Mouse (Mus musculus) v-Abl transformed pro-B cells (cell line): ENCODE results near the gene Mnx1.
"Not testable (repeated sequence)": the region's sequence is repeated elsewhere in the genome, so short reads cannot be mapped to it uniquely, and the experiment has no call there.

Experiments used
- in situ Hi-C, 2 experiments: fragments of 400-800 bp; cut with MboI; formaldehyde crosslinking; loops; one replicate each; pipeline ENCODE4 v1.15.1; 2025; ENCODE audit not compliant: unreplicated experiment in 2 of 2

The Mnx1 gene

DNA sequence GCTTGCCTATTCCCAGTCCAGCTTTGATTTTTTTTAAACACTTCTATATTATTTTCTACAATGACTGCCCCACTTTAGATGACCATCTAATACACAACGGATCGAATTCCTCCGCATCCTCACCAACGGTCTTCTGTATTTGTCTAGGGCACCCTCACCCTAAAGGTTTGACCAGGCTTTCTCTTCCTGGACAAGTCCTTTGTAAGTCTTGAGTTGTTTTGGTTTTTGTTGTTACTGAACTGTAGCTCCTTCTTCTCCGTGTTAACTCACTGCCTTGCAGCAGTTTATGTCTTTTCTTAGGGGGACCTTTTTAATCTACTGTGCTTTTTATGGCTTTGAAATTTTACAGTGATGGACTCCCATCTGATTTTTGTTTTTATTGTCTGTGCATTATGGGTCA is 8.0 kb downstream of the Mnx1 start:
- in situ Hi-C loops: no loop called here

GRCm38 (mm10) chr5:29469501-29469900 is 8.8 kb downstream of the Mnx1 start:
- in situ Hi-C loops: no loop called here

DNA sequence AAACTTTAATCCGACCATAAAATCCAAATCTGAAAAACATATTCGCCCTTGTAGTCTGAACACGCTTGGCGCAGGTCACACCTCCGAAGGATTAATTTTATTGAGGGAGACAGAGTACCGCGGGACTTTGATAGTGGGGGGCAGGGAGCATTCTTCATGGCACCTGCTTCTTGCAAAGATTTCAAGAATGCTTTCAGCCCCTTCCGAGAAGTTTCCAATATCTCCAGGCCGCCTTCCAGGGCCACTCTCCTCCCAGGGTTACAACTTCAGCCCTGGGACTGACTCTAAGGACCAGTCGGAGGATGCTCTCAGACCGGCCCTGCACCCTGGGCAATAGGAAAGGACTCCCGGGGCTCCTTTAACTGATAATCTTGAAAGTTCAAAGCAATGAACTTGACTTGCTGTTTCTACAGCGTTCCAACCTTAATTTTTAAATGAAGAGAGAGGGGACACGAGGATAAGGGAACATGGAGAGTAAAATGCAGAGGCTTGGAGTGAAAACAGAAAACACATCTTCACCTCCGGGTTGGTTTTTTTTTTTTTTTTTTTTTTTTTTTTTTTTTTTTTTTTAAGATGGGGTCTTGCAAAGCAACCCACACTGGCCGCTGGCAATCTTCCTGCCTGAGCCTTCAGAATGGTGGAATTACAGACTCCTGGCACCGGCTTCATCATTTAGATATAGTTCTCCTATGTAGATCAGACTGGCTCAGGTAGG is 9.8 kb downstream of the Mnx1 start:
- in situ Hi-C loops: no loop called here

- in situ Hi-C loops: no loop called here
Observed at GRCm38 (mm10) chr5:29467489-29468350, 10.6 kb downstream of the Mnx1 start.

DNA sequence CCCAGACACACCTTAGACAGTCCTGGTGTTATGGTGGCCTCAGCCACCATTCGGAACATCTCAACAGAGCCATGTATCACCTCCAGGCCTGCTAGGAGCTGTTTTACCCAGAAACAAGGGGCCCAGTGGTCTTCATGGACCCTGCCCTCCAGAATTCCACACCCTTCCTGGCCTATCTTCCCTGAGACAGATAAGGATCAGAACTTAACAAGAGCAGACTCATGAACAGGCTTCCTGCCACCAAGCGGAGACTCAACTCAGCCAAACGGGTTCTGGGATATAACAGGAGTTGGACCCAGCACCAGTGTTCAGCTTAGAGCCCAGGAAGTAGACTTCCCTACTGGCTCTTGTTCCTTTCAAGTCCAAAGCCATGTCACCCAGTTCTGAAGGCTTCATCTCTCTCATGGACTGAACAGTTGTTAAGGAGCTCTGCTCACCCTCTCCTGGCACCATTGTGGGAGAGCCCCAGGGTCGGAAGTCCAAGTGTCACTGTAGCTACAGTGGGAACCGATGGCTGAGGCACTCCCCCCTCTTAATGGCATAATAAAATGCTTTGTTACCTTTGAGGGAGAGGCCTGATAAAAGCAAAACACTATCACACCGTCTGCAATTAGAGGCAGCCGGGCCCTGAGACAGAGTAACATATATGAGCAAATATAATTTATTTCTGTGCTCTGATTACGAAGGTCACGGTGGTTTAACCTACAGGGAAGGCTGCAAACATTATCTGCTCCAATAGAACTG is 15.2 kb downstream of the Mnx1 start:
- in situ Hi-C loops: no loop called here

- in situ Hi-C loops: no loop called here
Observed at GRCm38 (mm10) chr5:29456895-29457656, 21.2 kb downstream of the Mnx1 start.

GRCm38 (mm10) chr5:29452352-29452751 is 25.9 kb downstream of the Mnx1 start:
- in situ Hi-C loops: no loop called here

GRCm38 (mm10) chr5:29445275-29445674 is 33.0 kb downstream of the Mnx1 start:
- in situ Hi-C loops: no loop called here

DNA sequence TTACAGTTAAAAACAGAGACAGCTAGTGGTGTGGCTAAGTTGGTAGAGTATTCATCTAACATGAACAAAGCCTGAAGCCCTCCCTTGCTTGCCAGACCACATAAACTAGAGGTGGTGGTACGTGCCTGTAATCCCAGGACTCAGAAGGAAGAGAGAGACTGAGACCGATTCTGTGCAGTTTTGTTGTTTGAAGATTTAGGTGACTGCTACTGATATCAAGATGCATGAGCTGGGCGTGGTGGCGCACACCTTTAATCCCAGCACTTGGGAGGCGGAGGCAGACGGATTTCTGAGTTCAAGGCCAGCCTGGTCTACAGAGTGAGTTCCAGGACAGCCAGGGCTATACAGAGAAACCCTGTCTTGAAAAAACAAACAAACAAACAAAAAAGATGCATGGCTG is 41.5 kb downstream of the Mnx1 start:
- in situ Hi-C loops: loop anchor here (10.0 kb wide), 1 partner anchor 138 kb away; no protein-coding TSS in a partner anchor

DNA sequence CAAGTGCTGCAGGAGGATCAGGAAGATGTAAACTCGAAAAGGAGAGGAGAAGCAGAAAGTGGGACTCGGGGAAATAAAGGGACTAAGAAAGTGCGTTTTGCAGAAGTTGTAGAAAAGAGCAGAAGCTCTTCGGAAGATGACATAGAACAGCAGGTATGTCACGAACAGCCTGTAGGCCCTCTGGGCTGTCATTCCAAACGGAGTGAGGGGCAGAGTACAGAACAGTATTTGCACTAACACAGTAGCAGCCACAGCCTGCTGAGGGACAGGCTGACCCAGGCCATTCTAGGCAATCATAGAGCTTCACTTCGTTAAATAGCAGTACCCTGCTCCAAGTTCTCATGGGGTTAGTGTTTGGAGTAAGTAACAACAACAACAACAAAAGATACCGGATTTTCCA is 42.8 kb downstream of the Mnx1 start:
- in situ Hi-C loops: loop anchor here (10.0 kb wide), 1 partner anchor 139 kb away; no protein-coding TSS in a partner anchor

DNA sequence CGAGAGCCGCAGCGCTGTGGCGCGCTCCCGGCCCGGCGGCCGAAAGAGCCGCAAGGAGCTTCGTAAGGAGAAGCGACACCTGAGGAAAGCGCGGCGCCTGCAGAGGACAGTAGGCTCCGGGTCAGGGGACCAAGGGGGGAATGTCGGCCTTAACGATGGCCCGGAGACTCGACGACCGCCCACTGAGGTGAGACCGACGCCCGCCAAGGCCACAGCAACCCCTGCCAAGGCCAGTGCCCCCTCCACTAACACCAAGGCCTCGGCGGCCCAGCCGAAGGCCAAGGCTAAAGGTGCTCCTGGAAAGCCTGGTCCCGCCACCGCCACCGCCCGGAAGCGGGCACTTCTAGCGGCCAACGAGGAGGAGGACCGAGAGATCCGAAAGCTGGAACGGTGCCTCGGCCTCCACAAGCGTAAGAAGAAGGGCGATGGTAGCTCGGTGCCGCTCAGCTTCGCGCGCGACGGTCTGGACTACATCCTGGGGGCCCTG is 43.4 kb downstream of the Mnx1 start:
- in situ Hi-C loops: loop anchor here (10.0 kb wide), 1 partner anchor 140 kb away; no protein-coding TSS in a partner anchor

DNA sequence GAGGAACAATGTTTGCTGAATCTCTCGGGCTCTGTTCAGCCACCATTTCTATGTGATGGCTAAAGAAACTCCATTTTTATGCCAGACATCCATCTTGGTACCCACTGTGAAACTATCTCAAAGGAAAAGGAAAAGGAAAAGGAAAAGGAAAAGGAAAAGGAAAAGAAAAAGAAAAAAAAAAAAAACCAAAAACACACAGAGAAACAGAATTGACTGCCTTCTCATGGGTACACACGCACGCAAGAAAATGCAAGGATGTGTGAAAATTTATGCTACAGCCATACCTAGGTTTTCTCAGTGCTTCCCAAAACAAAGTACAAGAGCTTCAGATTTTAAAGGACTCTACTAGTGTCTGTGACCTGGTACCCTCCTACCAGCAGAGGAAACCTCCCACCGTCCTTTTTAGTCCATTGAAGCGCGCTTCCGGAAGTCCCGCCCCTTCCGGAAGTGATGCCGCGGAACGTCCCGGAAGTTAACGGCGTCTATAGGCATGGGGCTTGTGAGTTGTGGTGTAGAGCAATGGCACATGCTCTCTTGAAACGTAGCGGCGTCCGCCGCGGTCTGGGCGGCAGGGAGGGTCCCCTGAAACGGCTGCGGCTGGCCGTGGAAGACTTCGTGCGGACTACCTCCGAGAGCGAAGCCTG is 43.9 kb downstream of the Mnx1 start, which contains the start of gene Nom1:
TSS of gene Nom1 (plus strand) at position 437 of the 644 bp plus-strand sequence.
- in situ Hi-C loops: loop anchor here (10.0 kb wide), 1 partner anchor 140 kb away; no protein-coding TSS in a partner anchor

- in situ Hi-C loops: not testable (repeated sequence)
Observed at GRCm38 (mm10) chr5:29423330-29423729, 54.9 kb downstream of the Mnx1 start.
